14 mouse cellular contexts compared by ENCODE assay signal in the genomic region with DNA sequence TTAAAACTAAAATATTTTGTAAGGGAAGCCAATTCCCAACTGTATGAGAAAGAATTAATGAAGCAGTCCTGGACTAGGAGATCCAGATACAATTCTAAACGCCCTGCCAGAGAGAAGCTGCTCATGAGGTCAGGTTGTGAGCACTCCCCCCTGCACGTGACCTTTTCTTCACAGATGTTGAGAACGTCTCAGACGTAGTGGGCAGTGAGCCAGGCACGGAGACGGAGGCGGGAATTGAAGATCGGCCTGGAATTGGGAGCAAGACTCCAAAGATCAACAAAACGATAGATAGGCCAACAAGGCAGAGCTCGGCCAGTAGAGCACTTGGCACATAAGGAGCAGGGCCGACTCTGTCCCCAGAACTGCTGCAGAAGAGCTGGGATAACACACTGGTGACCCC. TPM values are rescaled to one million over a fixed set of nuclear protein-coding genes. Genes with fewer than 3 reads are reported as not detected.
DNase-seq lines count a peak whose midpoint lies in the region; ATAC-seq and TF ChIP-seq lines count a peak whose summit lies in the region.
"Had no signal": no experiment of that assay in that cellular context is flagged by ENCODE, and none has a peak within 500 bp of the region (broad histone marks: within the 10 kb centered on the region; RNA-seq: fewer than 3 reads in every experiment).

No protein-coding gene starts in this region.

- H3K9ac ChIP-seq in embryonic facial prominence, embryonic 14.5 days (ENCODE audit: low read depth, low read length) = no peak overlapping the region
- H3K9ac ChIP-seq in liver, postnatal 0 days (replicated peaks) = no peak overlapping the region
- H3K9ac ChIP-seq: hindbrain, embryonic 12.5 days; limb, embryonic 12.5 days had no signal

- no peaks in the 10 kb centered on the region for H3K27me3 ChIP-seq in embryonic facial prominence, embryonic 14.5 days (replicated peaks; ENCODE audit: control insufficient read depth, insufficient read depth, low read length)
- H3K27me3 ChIP-seq in embryonic facial prominence, embryonic 10.5 days (replicated peaks; ENCODE audit: low read depth, poor library complexity, severe bottlenecking) = no peaks in the 10 kb centered on the region
- H3K27me3 ChIP-seq in liver, postnatal 0 days (ENCODE audit: insufficient read depth, low read length) = no peaks in the 10 kb centered on the region
- H3K27me3 ChIP-seq: hindbrain, embryonic 12.5 days; limb, embryonic 12.5 days; Patski had no signal

- intact Hi-C loops in heart, postnatal 36 days (cut with DNase I) = loop anchor here (2.0 kb wide), 1 partner anchor 14 kb away; no protein-coding TSS in a partner anchor

- no peak for ATAC-seq in embryonic facial prominence, embryonic 14.5 days (ENCODE audit: low read depth)
- no peak for ATAC-seq in liver, postnatal 0 days
- ATAC-seq in megakaryocyte progenitor cell, adult 5-6 weeks (replicated peaks; ENCODE audit: poor library complexity) = no peak
- ATAC-seq: Patski had no signal

- peak; percentile 63 for DNase-seq in embryonic facial prominence, embryonic 14.5 days (ENCODE audit: low spot score)
- DNase-seq in embryonic facial prominence, embryonic 10.5 days (ENCODE audit: low spot score) = no peak
- peak; percentile 41 for DNase-seq in adipocyte (ENCODE audit: low spot score)
- peak; percentile 62 for DNase-seq in heart, postnatal 36 days
- DNase-seq in liver, postnatal 0 days = no peak
- no peak for DNase-seq in frontal cortex, postnatal 10 days (ENCODE audit: low spot score in 2 of 2)
- DNase-seq in cerebellum, postnatal 36 days = no peak
- DNase-seq: cerebellum, adult 11 months had no signal

- H3K36me3 ChIP-seq in embryonic facial prominence, embryonic 14.5 days (ENCODE audit: control insufficient read depth, insufficient read depth, low read length) = no peaks in the 10 kb centered on the region
- peaks cover 8% of the 10 kb centered on the region for H3K36me3 ChIP-seq in embryonic facial prominence, embryonic 10.5 days (replicated peaks)
- no peaks in the 10 kb centered on the region for H3K36me3 ChIP-seq in liver, postnatal 0 days (replicated peaks; ENCODE audit: insufficient read depth, low read length)
- H3K36me3 ChIP-seq: hindbrain, embryonic 12.5 days; limb, embryonic 12.5 days had no signal

- no peak for TF ChIP-seq CTCF in liver, postnatal 0 days (IDR thresholded peaks at IDR 0.05; ENCODE audit: low read depth)

- no peak overlapping the region for H3K27ac ChIP-seq in embryonic facial prominence, embryonic 14.5 days (replicated peaks; ENCODE audit: low read depth, low read length)
- no peak overlapping the region for H3K27ac ChIP-seq in embryonic facial prominence, embryonic 10.5 days (replicated peaks)
- H3K27ac ChIP-seq in liver, postnatal 0 days (ENCODE audit: low read depth) = peak overlapping the region; percentile 22; the same call in 1 of the 2 replicates
- H3K27ac ChIP-seq: hindbrain, embryonic 12.5 days; limb, embryonic 12.5 days had no signal

- 56% methylated on average over 11 of the region's 11 CpGs for WGBS in embryonic facial prominence, embryonic 14.5 days
- 69% methylated on average over 11 of the region's 11 CpGs for WGBS in embryonic facial prominence, embryonic 10.5 days
- WGBS in liver, postnatal 0 days (ENCODE audit: insufficient replicate concordance) = 52% methylated on average over 11 of the region's 11 CpGs

- H3K4me3 ChIP-seq in embryonic facial prominence, embryonic 14.5 days (ENCODE audit: low read depth, low read length) = no peak overlapping the region
- H3K4me3 ChIP-seq in embryonic facial prominence, embryonic 10.5 days = no peak overlapping the region
- no peak overlapping the region for H3K4me3 ChIP-seq in liver, postnatal 0 days (ENCODE audit: low read depth, low read length)
- H3K4me3 ChIP-seq: erythroblast, embryonic 14.5 days; hindbrain, embryonic 12.5 days; limb, embryonic 12.5 days; myocyte had no signal

- no peak for TF ChIP-seq EP300 in liver, postnatal 0 days (IDR thresholded peaks at IDR 0.05; ENCODE audit: low read depth)

- H3K9me3 ChIP-seq in embryonic facial prominence, embryonic 14.5 days (ENCODE audit: control insufficient read depth, low read length) = no peaks in the 10 kb centered on the region
- H3K9me3 ChIP-seq in embryonic facial prominence, embryonic 10.5 days = no peaks in the 10 kb centered on the region
- H3K9me3 ChIP-seq in liver, postnatal 0 days (ENCODE audit: low read length) = no peaks in the 10 kb centered on the region
- H3K9me3 ChIP-seq: hindbrain, embryonic 12.5 days had no signal

- H3K4me1 ChIP-seq in embryonic facial prominence, embryonic 14.5 days (ENCODE audit: control insufficient read depth, insufficient read depth, low read length) = peaks cover 18% of the 10 kb centered on the region
- peaks cover 80% of the 10 kb centered on the region for H3K4me1 ChIP-seq in embryonic facial prominence, embryonic 10.5 days
- H3K4me1 ChIP-seq in liver, postnatal 0 days (ENCODE audit: insufficient read depth) = peaks cover 35% of the 10 kb centered on the region

- H3K4me2 ChIP-seq in embryonic facial prominence, embryonic 14.5 days (ENCODE audit: low read depth, low read length) = no peak overlapping the region
- H3K4me2 ChIP-seq in liver, postnatal 0 days (ENCODE audit: low read depth, low read length) = no peak overlapping the region
- H3K4me2 ChIP-seq: hindbrain, embryonic 12.5 days; limb, embryonic 12.5 days had no signal

RNA-seq across cellular contexts. Expression of gene Coro1c, which starts 21.4 kb away (rescaled TPM):
- 96.9 and 103 TPM in 2 replicates for polyA plus RNA-seq in embryonic facial prominence, embryonic 14.5 days (2014; fragmentation: Nextera tagmentation; extraction: Ambion mirVana)
- 178 and 198 TPM in 2 replicates for polyA plus RNA-seq in embryonic facial prominence, embryonic 10.5 days (2016; fragmentation: Nextera tagmentation; extraction: Ambion mirVana)
- total RNA-seq in heart, postnatal 36 days (2021) = 10 to 100 TPM; 34.3 to 37.5 TPM
- 23.6 and 27.6 TPM in 2 replicates for polyA plus RNA-seq in liver, postnatal 0 days (2015; fragmentation: Nextera tagmentation; extraction: Ambion mirVana)
- total RNA-seq in megakaryocyte progenitor cell, adult 5-6 weeks (2015) = 59.7 and 63.9 TPM in 2 replicates
- total RNA-seq in megakaryocyte progenitor cell, adult 5-6 weeks (2017) = 81.8 and 83.9 TPM in 2 replicates

RNA-seq across cellular contexts. Expression of gene Selplg, which starts 54.7 kb away (rescaled TPM):
- 4.9 and 5.2 TPM in 2 replicates for polyA plus RNA-seq in embryonic facial prominence, embryonic 14.5 days (2014; fragmentation: Nextera tagmentation; extraction: Ambion mirVana)
- 0.58 and 0.83 TPM in 2 replicates for polyA plus RNA-seq in embryonic facial prominence, embryonic 10.5 days (2016; fragmentation: Nextera tagmentation; extraction: Ambion mirVana)
- 1 to 10 TPM; 3.1 to 4.6 TPM for total RNA-seq in heart, postnatal 36 days (2021)
- polyA plus RNA-seq in liver, postnatal 0 days (2015; fragmentation: Nextera tagmentation; extraction: Ambion mirVana) = 18.9 and 21.5 TPM in 2 replicates
- 244 and 245 TPM in 2 replicates for total RNA-seq in megakaryocyte progenitor cell, adult 5-6 weeks (2015)
- total RNA-seq in megakaryocyte progenitor cell, adult 5-6 weeks (2017) = 82.0 and 99.0 TPM in 2 replicates
- polyA plus RNA-seq: myocyte had no signal

Comparison
In these comparisons a context has a peak if more than half of its experiments do, and no peak if none do; other contexts are left out.
1. DNase-seq: peak in embryonic facial prominence, embryonic 14.5 days (single experiment), adipocyte (single experiment) and heart, postnatal 36 days (2 of 2); none in embryonic facial prominence, embryonic 10.5 days (single experiment), liver, postnatal 0 days (single experiment), frontal cortex, postnatal 10 days (0 of 2) and cerebellum, postnatal 36 days (0 of 2).